Mouse (Mus musculus): ENCODE data around the gene Adcy3.

The Adcy3 gene

GRCm38 (mm10) chr12:4180507-4180906, 47.6 kb downstream of the Adcy3 start:
- DNase-seq (ENCODE audit: low spot score): no peak

GRCm38 (mm10) chr12:4184648-4185047, 51.7 kb downstream of the Adcy3 start:
- no peak for DNase-seq (ENCODE audit: low spot score)

GRCm38 (mm10) chr12:4188171-4189059, 55.5 kb downstream of the Adcy3 start:
- DNase-seq (ENCODE audit: low spot score): peak; percentile 65

- no peak for DNase-seq (ENCODE audit: low spot score)
Observed at GRCm38 (mm10) chr12:4189060-4189447, 56.2 kb downstream of the Adcy3 start.

GRCm38 (mm10) chr12:4192514-4192913, 59.6 kb downstream of the Adcy3 start:
- DNase-seq (ENCODE audit: low spot score): no peak

GRCm38 (mm10) chr12:4193025-4193740, 60.3 kb downstream of the Adcy3 start:
- DNase-seq (ENCODE audit: low spot score): no peak

GRCm38 (mm10) chr12:4194643-4195042, 61.7 kb downstream of the Adcy3 start:
- DNase-seq (ENCODE audit: low spot score): no peak

- no peak for DNase-seq (ENCODE audit: low spot score)
Observed at GRCm38 (mm10) chr12:4198702-4199101, 65.8 kb downstream of the Adcy3 start.

- no peak for DNase-seq (ENCODE audit: low spot score)
Observed at GRCm38 (mm10) chr12:4199271-4199670, 66.4 kb downstream of the Adcy3 start.

- DNase-seq (ENCODE audit: low spot score): no peak
Observed at GRCm38 (mm10) chr12:4201454-4202200, 68.7 kb downstream of the Adcy3 start.

GRCm38 (mm10) chr12:4202206-4202605, 69.3 kb downstream of the Adcy3 start:
- no peak for DNase-seq (ENCODE audit: low spot score)

GRCm38 (mm10) chr12:4206106-4206505, 73.2 kb downstream of the Adcy3 start:
- no peak for DNase-seq (ENCODE audit: low spot score)

- DNase-seq (ENCODE audit: low spot score): peak; percentile 47
Observed at GRCm38 (mm10) chr12:4208405-4209133, 75.7 kb downstream of the Adcy3 start.

GRCm38 (mm10) chr12:4209196-4209595, 76.3 kb downstream of the Adcy3 start:
- no peak for DNase-seq (ENCODE audit: low spot score)

- DNase-seq (ENCODE audit: low spot score): no peak
Observed at GRCm38 (mm10) chr12:4211174-4211573, 78.3 kb downstream of the Adcy3 start.

- no peak for DNase-seq (ENCODE audit: low spot score)
Observed at GRCm38 (mm10) chr12:4212908-4213307, 80.0 kb downstream of the Adcy3 start.

- no peak for DNase-seq (ENCODE audit: low spot score)
Observed at GRCm38 (mm10) chr12:4230156-4230555, 97.3 kb downstream of the Adcy3 start.

GRCm38 (mm10) chr12:4232777-4233176, 99.9 kb downstream of the Adcy3 start:
- DNase-seq (ENCODE audit: low spot score): no peak

- peak; percentile 91 for DNase-seq (ENCODE audit: low spot score)
Observed at GRCm38 (mm10) chr12:4233572-4234508, 100.9 kb downstream of the Adcy3 start, which contains the start of the genes Ptrhd1 and Cenpo. TSS of gene Ptrhd1 (plus strand) at chr12:4234027. TSS of gene Cenpo (minus strand) at chr12:4234294.

- DNase-seq (ENCODE audit: low spot score): no peak
Observed at GRCm38 (mm10) chr12:4237481-4237880, 104.6 kb downstream of the Adcy3 start.

Data from ovary, postnatal 14 days (tissue).